Mouse (Mus musculus): ENCODE results near the gene Cfap73. TPM values are rescaled to one million over a fixed set of nuclear protein-coding genes. Genes with fewer than 3 reads are reported as not detected.

Cfap73 gene
- polyA plus RNA-seq, 1 experiment from 2014 or later, result not detected

GRCm38 (mm10) chr5:120604839-120605238 lies 29.2 kb downstream of the Cfap73 start:
- ATAC-seq (replicated peaks; ENCODE audit: low FRiP score) (peak; percentile 46; the same call in 1 of the 2 replicates), DNase-seq (ENCODE audit: low spot score) (peak; percentile 73)
- Histone ChIP-seq H3K9me3 (ENCODE audit: control insufficient read depth, low read length) (no peaks in the 10 kb centered on the region), H3K4me2 (peak overlapping the region; percentile 70), H3K4me1 (replicated peaks; ENCODE audit: control insufficient read depth, insufficient read depth, low read length) (peaks cover 27% of the 10 kb centered on the region), H3K4me3 (ENCODE audit: low read depth, low read length) (peak overlapping the region; percentile 34), H3K36me3 (ENCODE audit: control insufficient read depth, insufficient read depth, low read length) (peaks cover 3% of the 10 kb centered on the region; the same call in 1 of the 2 replicates), H3K27ac (ENCODE audit: low read depth, low read length) (peak overlapping the region; percentile 19; the same call in 1 of the 2 replicates), H3K27me3 (replicated peaks; ENCODE audit: control insufficient read depth, insufficient read depth, low read length) (no peaks in the 10 kb centered on the region), H3K9ac (ENCODE audit: low read depth, low read length) (no peak overlapping the region)
- WGBS, result 5% methylated on average over 6 of the region's 6 CpGs

- H3K4me1 ChIP-seq (replicated peaks; ENCODE audit: control insufficient read depth, insufficient read depth, low read length), result peaks cover 38% of the 10 kb centered on the region
- WGBS, result 76% methylated on average over 7 of the region's 7 CpGs
- no peak overlapping the region for H3K9ac ChIP-seq (ENCODE audit: low read depth, low read length)
- no peak overlapping the region for H3K4me3 ChIP-seq (ENCODE audit: low read depth, low read length)
- no peak for DNase-seq (ENCODE audit: low spot score)
- H3K27ac ChIP-seq (ENCODE audit: low read depth, low read length), result no peak overlapping the region
- no peaks in the 10 kb centered on the region for H3K27me3 ChIP-seq (replicated peaks; ENCODE audit: control insufficient read depth, insufficient read depth, low read length)
- no peak overlapping the region for H3K4me2 ChIP-seq
- ATAC-seq (replicated peaks; ENCODE audit: low FRiP score), result no peak
- no peaks in the 10 kb centered on the region for H3K9me3 ChIP-seq (ENCODE audit: control insufficient read depth, low read length)
- no peaks in the 10 kb centered on the region for H3K36me3 ChIP-seq (ENCODE audit: control insufficient read depth, insufficient read depth, low read length)
Observed at GRCm38 (mm10) chr5:120603515-120603914, 30.5 kb downstream of the Cfap73 start.

GRCm38 (mm10) chr5:120602210-120602609 lies 31.8 kb downstream of the Cfap73 start:
- Histone ChIP-seq H3K27ac (ENCODE audit: low read depth, low read length) (no peak overlapping the region), H3K36me3 (ENCODE audit: control insufficient read depth, insufficient read depth, low read length) (no peaks in the 10 kb centered on the region), H3K9me3 (ENCODE audit: control insufficient read depth, low read length) (no peaks in the 10 kb centered on the region), H3K27me3 (replicated peaks; ENCODE audit: control insufficient read depth, insufficient read depth, low read length) (no peaks in the 10 kb centered on the region), H3K4me1 (replicated peaks; ENCODE audit: control insufficient read depth, insufficient read depth, low read length) (peaks cover 41% of the 10 kb centered on the region), H3K4me3 (ENCODE audit: low read depth, low read length) (no peak overlapping the region), H3K4me2 (no peak overlapping the region), H3K9ac (ENCODE audit: low read depth, low read length) (no peak overlapping the region)
- DNase-seq (ENCODE audit: low spot score) (no peak), ATAC-seq (replicated peaks; ENCODE audit: low FRiP score) (no peak)
- WGBS, result 94% methylated on average over 11 of the region's 12 CpGs

DNA sequence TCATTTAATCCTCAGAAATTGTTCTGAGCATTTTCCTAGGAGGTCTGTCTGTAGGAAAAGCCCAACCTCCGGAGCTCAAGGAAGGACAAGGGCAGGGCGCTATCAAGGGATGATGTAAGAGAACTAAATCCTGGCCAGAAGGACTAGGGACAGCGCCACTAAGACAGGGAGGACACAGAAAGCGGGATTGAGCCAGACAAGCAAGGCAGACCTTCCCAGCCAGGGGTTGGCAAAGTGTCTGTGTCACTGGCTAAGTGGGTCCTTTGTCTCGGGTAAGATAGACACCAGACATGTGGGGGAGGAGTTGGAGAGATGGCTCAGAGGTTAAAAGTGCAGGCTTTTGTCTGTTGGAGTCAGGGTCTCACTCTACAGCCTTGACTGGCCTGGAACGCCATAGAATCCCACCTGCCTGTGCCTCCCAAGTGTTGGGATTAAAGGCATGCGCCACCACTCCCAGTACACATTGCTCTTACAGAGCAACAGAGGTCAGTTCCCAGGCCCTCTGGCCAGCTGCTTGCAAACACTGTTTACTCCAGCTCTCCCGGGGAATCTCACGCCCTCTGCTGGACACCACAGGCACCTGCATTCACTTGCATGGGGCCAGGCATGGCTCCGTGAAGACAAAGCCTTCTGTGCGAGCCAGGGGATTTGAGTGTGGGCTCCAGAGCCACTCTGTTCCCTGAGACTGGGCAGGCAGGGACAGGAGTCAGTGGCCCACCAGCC lies 32.9 kb downstream of the Cfap73 start:
- H3K4me1 ChIP-seq (replicated peaks; ENCODE audit: control insufficient read depth, insufficient read depth, low read length), result peaks cover 37% of the 10 kb centered on the region
- H3K9me3 ChIP-seq (ENCODE audit: control insufficient read depth, low read length), result no peaks in the 10 kb centered on the region
- H3K27ac ChIP-seq (ENCODE audit: low read depth, low read length), result peak overlapping the region; percentile 43; the same call in 1 of the 2 replicates
- H3K36me3 ChIP-seq (ENCODE audit: control insufficient read depth, insufficient read depth, low read length), result no peaks in the 10 kb centered on the region
- ATAC-seq (replicated peaks; ENCODE audit: low FRiP score) (no peak; the same call in 1 of the 2 replicates), DNase-seq (ENCODE audit: low spot score) (no peak)
- H3K4me3 ChIP-seq (ENCODE audit: low read depth, low read length), result no peak overlapping the region
- H3K9ac ChIP-seq (ENCODE audit: low read depth, low read length), result peak overlapping the region; percentile 30; the same call in 1 of the 2 replicates
- 57% methylated on average over 11 of the region's 11 CpGs for WGBS
- no peaks in the 10 kb centered on the region for H3K27me3 ChIP-seq (replicated peaks; ENCODE audit: control insufficient read depth, insufficient read depth, low read length)
- H3K4me2 ChIP-seq, result peak overlapping the region; percentile 14; the same call in 1 of the 2 replicates

- H3K4me1 ChIP-seq (replicated peaks; ENCODE audit: control insufficient read depth, insufficient read depth, low read length), result peaks cover 32% of the 10 kb centered on the region
- peak overlapping the region; percentile 45; the same call in 1 of the 2 replicates for H3K9ac ChIP-seq (ENCODE audit: low read depth, low read length)
- WGBS, result 53% methylated on average over 6 of the region's 6 CpGs
- H3K27ac ChIP-seq (ENCODE audit: low read depth, low read length), result peak overlapping the region; percentile 78
- H3K4me3 ChIP-seq (ENCODE audit: low read depth, low read length), result no peak overlapping the region
- no peaks in the 10 kb centered on the region for H3K9me3 ChIP-seq (ENCODE audit: control insufficient read depth, low read length)
- H3K4me2 ChIP-seq, result peak overlapping the region; percentile 38
- ATAC-seq (replicated peaks; ENCODE audit: low FRiP score), result peak; percentile 92
- no peak for DNase-seq (ENCODE audit: low spot score)
- no peaks in the 10 kb centered on the region for H3K27me3 ChIP-seq (replicated peaks; ENCODE audit: control insufficient read depth, insufficient read depth, low read length)
- H3K36me3 ChIP-seq (ENCODE audit: control insufficient read depth, insufficient read depth, low read length), result no peaks in the 10 kb centered on the region
Observed at GRCm38 (mm10) chr5:120599625-120600024, 34.4 kb downstream of the Cfap73 start.

DNA sequence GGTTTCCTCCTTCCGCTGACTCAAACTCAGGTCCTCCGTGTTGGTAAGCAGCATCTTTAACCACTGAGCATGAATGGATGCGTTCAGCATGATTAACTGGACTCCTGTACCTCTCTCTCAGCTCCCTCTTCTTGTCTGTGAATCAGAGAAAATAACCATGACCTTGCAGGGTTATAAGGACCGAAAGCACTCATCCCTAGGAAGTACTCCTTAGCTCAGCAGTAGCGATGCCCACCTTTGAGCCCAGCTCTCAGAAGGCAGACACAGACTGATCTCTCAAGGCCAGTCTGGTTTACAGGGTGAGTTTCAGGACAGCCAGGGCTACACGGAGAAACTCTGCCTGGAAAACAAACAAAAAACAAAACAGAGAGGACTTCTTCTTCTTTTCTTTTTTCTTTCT lies 39.5 kb downstream of the Cfap73 start:
- Histone ChIP-seq H3K9ac (ENCODE audit: low read depth, low read length) (no peak overlapping the region), H3K9me3 (ENCODE audit: control insufficient read depth, low read length) (peaks cover 3% of the 10 kb centered on the region; the same call in 1 of the 2 replicates), H3K27ac (ENCODE audit: low read depth, low read length) (no peak overlapping the region), H3K36me3 (ENCODE audit: control insufficient read depth, insufficient read depth, low read length) (no peaks in the 10 kb centered on the region), H3K4me1 (replicated peaks; ENCODE audit: control insufficient read depth, insufficient read depth, low read length) (peaks cover 17% of the 10 kb centered on the region), H3K4me2 (no peak overlapping the region), H3K27me3 (replicated peaks; ENCODE audit: control insufficient read depth, insufficient read depth, low read length) (no peaks in the 10 kb centered on the region), H3K4me3 (ENCODE audit: low read depth, low read length) (no peak overlapping the region)
- no peak for DNase-seq (ENCODE audit: low spot score)
- ATAC-seq (replicated peaks; ENCODE audit: low FRiP score), result no peak
- WGBS, result 77% methylated on average over 6 of the region's 6 CpGs

- no peaks in the 10 kb centered on the region for H3K27me3 ChIP-seq (replicated peaks; ENCODE audit: control insufficient read depth, insufficient read depth, low read length)
- H3K9me3 ChIP-seq (ENCODE audit: control insufficient read depth, low read length), result peaks cover 3% of the 10 kb centered on the region; the same call in 1 of the 2 replicates
- DNase-seq (ENCODE audit: low spot score), result no peak
- 60% methylated on average over 7 of the region's 7 CpGs for WGBS
- H3K4me1 ChIP-seq (replicated peaks; ENCODE audit: control insufficient read depth, insufficient read depth, low read length), result peaks cover 15% of the 10 kb centered on the region
- no peak overlapping the region for H3K9ac ChIP-seq (ENCODE audit: low read depth, low read length)
- no peak for ATAC-seq (replicated peaks; ENCODE audit: low FRiP score)
- no peaks in the 10 kb centered on the region for H3K36me3 ChIP-seq (ENCODE audit: control insufficient read depth, insufficient read depth, low read length)
- no peak overlapping the region for H3K4me3 ChIP-seq (ENCODE audit: low read depth, low read length)
- H3K4me2 ChIP-seq, result no peak overlapping the region
- H3K27ac ChIP-seq (ENCODE audit: low read depth, low read length), result no peak overlapping the region
Observed at GRCm38 (mm10) chr5:120592141-120592540, 41.9 kb downstream of the Cfap73 start.

GRCm38 (mm10) chr5:120590356-120591010 lies 43.6 kb downstream of the Cfap73 start:
- Histone ChIP-seq H3K27ac (ENCODE audit: low read depth, low read length) (no peak overlapping the region), H3K4me3 (ENCODE audit: low read depth, low read length) (no peak overlapping the region), H3K9ac (ENCODE audit: low read depth, low read length) (no peak overlapping the region), H3K27me3 (replicated peaks; ENCODE audit: control insufficient read depth, insufficient read depth, low read length) (no peaks in the 10 kb centered on the region), H3K4me1 (replicated peaks; ENCODE audit: control insufficient read depth, insufficient read depth, low read length) (peaks cover 28% of the 10 kb centered on the region), H3K4me2 (no peak overlapping the region), H3K36me3 (ENCODE audit: control insufficient read depth, insufficient read depth, low read length) (no peaks in the 10 kb centered on the region), H3K9me3 (ENCODE audit: control insufficient read depth, low read length) (peaks cover 3% of the 10 kb centered on the region; the same call in 1 of the 2 replicates)
- DNase-seq (ENCODE audit: low spot score) (no peak), ATAC-seq (replicated peaks; ENCODE audit: low FRiP score) (no peak)
- 67% methylated on average over 16 of the region's 16 CpGs for WGBS
